ENCODE assay signal across 27 mouse cellular contexts in the genomic region with DNA sequence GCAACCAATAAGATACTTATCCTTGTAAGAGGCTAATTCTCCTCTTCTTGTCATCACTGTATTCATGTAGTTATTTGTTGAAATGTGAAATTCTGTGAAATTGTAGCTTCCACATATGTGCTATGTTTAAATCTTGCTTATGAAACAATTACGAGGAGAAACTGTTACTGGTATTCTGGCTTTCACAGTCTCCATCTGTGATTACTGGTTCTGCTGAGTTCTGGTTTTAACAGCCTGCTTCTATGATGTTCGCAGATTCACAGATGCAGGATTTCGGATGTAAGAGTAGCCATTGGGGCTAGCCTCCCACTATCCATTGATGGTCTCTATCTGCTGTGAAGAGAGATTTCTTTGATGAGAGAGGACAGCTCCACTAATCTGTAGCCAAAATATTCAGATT.
"Had no signal": no experiment of that assay in that cellular context is flagged by ENCODE, and none has a peak within 500 bp of the region (broad histone marks: within the 10 kb centered on the region; RNA-seq: fewer than 3 reads in every experiment).

No protein-coding gene starts in this region.

- ATAC-seq: hindbrain, embryonic 16.5 days; inflammation-experienced regulatory T-cells, adult 6 months; intestine, embryonic 15.5 days; intestine, postnatal 0 days had no signal

- H3K36me3 ChIP-seq: heart, embryonic 10.5 days; heart, embryonic 12.5 days; hindbrain, embryonic 10.5 days; hindbrain, embryonic 12.5 days; intestine, embryonic 15.5 days; limb, embryonic 10.5 days; limb, embryonic 12.5 days; liver, embryonic 13.5 days; liver, embryonic 15.5 days had no signal

- DNase-seq: gastrocnemius, postnatal 10 days; gastrocnemius, postnatal 25 days; heart, adult 18-20 months; heart, postnatal 10 days; heart, postnatal 4 days; kidney, adult 18-20 months; kidney, adult 8-10 months; kidney, postnatal 10 days; kidney, postnatal 25 days; kidney, postnatal 4 days; layer of hippocampus, adult 9-11 months; liver; liver, embryonic 13.5 days had no signal

- H3K27me3 ChIP-seq: heart, embryonic 12.5 days; hindbrain, embryonic 12.5 days; intestine, embryonic 15.5 days; limb, embryonic 12.5 days; liver, embryonic 13.5 days; liver, embryonic 15.5 days had no signal

- H3K9me3 ChIP-seq: heart, embryonic 10.5 days; heart, embryonic 12.5 days; hindbrain, embryonic 10.5 days; hindbrain, embryonic 12.5 days; intestine, embryonic 15.5 days; limb, embryonic 10.5 days; limb, embryonic 12.5 days; liver, embryonic 13.5 days; liver, embryonic 15.5 days had no signal

- H3K4me2 ChIP-seq: heart, embryonic 12.5 days; hindbrain, embryonic 12.5 days; hindbrain, embryonic 14.5 days; intestine, embryonic 15.5 days; limb, embryonic 12.5 days; liver, embryonic 11.5 days; liver, embryonic 13.5 days; liver, embryonic 15.5 days had no signal

- H3K4me1 ChIP-seq: heart, embryonic 10.5 days; heart, embryonic 12.5 days; hindbrain, embryonic 10.5 days; hindbrain, embryonic 12.5 days; intestine, embryonic 15.5 days; limb, embryonic 10.5 days; limb, embryonic 12.5 days; liver, embryonic 13.5 days; liver, embryonic 15.5 days had no signal

- H3K27ac ChIP-seq: heart, embryonic 10.5 days; hindbrain, embryonic 10.5 days; hindbrain, embryonic 12.5 days; hindbrain, embryonic 14.5 days; intestine, embryonic 15.5 days; layer of hippocampus, adult 2 months; limb, embryonic 10.5 days; limb, embryonic 12.5 days; liver, embryonic 13.5 days; liver, embryonic 15.5 days had no signal

- H3K4me3 ChIP-seq: heart, embryonic 10.5 days; heart, embryonic 12.5 days; hindbrain, embryonic 10.5 days; hindbrain, embryonic 12.5 days; intestine, embryonic 15.5 days; layer of hippocampus, adult 2 months; limb, embryonic 10.5 days; limb, embryonic 12.5 days; liver, embryonic 13.5 days; liver, embryonic 15.5 days had no signal

- H3K9ac ChIP-seq: heart, embryonic 12.5 days; hindbrain, embryonic 12.5 days; hindbrain, embryonic 14.5 days; intestine, embryonic 15.5 days; limb, embryonic 12.5 days; liver, embryonic 13.5 days; liver, embryonic 15.5 days had no signal
